Mouse (Mus musculus) erythroblast, embryonic 14.5 days (primary cell): Measurements from ENCODE around the gene Aldh18a1. TPM values are rescaled to one million over a fixed set of nuclear protein-coding genes. Genes with fewer than 3 reads are reported as not detected.
"Not testable (repeated sequence)": the region's sequence is repeated elsewhere in the genome, so short reads cannot be mapped to it uniquely, and the experiment has no call there.

Experiments used
- H3K27me3 ChIP-seq: 2 replicates; pipeline ENCODE4 v1.6.1; 2012; ENCODE audit warnings: inconsistent platforms; ENCODE audit not compliant: control insufficient read depth
- H3K36me3 ChIP-seq: 2 replicates; pipeline ENCODE4 v1.6.1; 2012; ENCODE audit warnings: mild to moderate bottlenecking, inconsistent platforms; ENCODE audit not compliant: control insufficient read depth
- H3K4me1 ChIP-seq: 2 replicates; pipeline ENCODE4 v1.6.1; 2012; ENCODE audit warnings: inconsistent platforms; ENCODE audit not compliant: control insufficient read depth
- H3K4me3 ChIP-seq: replicated peaks from 2 replicates; pipeline ENCODE3; 2012; ENCODE audit warnings: moderate library complexity, mild to moderate bottlenecking, inconsistent platforms
- H3K9me3 ChIP-seq: 2 replicates; pipeline ENCODE4 v1.6.1; 2012; ENCODE audit warnings: low read length, inconsistent platforms, mixed read lengths; ENCODE audit not compliant: control insufficient read depth
- GATA1 ChIP-seq: IDR thresholded peaks from 2 replicates; pipeline ENCODE4 v1.6.1; 2012; ENCODE audit warnings: low read length, inconsistent platforms, mixed read lengths
- TAL1 ChIP-seq: IDR thresholded peaks from 3 replicates; pipeline ENCODE4 v1.6.1; 2012; ENCODE audit warnings: low read length, inconsistent platforms, mixed read lengths
- polyA plus RNA-seq: library from polyadenylated mRNA; stranded (reverse); fragments of >175 nt; gene quantifications from 2 replicates; pipeline ENCODE4 v1.2.3, GENCODE M21; 2012

Gene Aldh18a1
- 0.25 and 0.48 TPM in 2 replicates for polyA plus RNA-seq

DNA sequence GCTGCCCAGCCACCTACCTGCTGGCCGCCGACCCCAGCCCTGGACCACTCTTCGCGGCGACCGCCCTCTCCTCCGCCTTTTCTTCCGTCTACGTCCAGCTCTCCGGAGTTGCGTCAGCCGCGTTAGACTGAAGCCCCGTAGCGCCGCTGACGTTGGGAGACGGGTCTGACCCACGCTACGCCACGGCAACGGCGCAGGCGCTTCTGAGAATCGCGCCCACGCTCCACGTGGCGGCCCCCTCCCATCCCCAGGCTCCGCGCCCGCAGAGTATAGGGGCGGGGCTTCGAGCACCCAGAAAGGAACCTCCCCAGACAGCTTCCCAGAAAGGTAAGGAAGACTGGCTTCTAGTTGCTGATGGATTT, at the start of gene Aldh18a1:
Gene Aldh18a1, minus strand, starts transcription at position 171 of the 362 bp plus-strand sequence.
- Histone ChIP-seq H3K36me3 (peaks cover 25% of the 10 kb centered on the region), H3K9me3 (no peaks in the 10 kb centered on the region)

DNA sequence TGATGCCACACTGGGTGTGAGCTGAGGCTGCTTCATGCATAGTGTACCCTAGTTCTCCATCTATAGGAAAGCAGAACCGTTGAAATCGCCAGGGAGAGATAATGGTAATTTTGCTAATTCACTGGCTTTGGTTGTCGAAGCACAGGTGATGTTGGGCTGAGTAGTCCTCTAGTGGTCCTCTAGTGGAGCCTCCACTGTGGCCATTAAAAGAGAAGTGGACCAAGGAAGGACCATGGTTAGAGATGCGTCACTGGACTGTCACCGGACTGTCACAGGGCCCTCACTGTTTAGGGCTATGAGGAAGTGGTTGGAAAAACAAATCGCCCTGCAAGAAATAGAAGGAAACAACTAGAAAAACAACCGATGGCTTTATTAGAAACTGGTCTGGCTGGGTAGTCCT, 49.3 kb upstream of the Aldh18a1 start:
- H3K36me3 ChIP-seq = no peaks in the 10 kb centered on the region
- no peaks in the 10 kb centered on the region for H3K27me3 ChIP-seq
- H3K4me3 ChIP-seq = no peak overlapping the region
- H3K9me3 ChIP-seq = no peaks in the 10 kb centered on the region
- TF ChIP-seq GATA1 (no peak), TAL1 (no peak)
- peaks cover 10% of the 10 kb centered on the region for H3K4me1 ChIP-seq

More for the DNA sequence above, at the start of gene Aldh18a1:
- TF ChIP-seq GATA1 (no peak), TAL1 (no peak)
- Histone ChIP-seq H3K4me3 (peak within 1 kb of the TSS; percentile 90), H3K4me1 (peaks cover 48% of the 10 kb centered on the region), H3K27me3 (no peaks in the 10 kb centered on the region)

DNA sequence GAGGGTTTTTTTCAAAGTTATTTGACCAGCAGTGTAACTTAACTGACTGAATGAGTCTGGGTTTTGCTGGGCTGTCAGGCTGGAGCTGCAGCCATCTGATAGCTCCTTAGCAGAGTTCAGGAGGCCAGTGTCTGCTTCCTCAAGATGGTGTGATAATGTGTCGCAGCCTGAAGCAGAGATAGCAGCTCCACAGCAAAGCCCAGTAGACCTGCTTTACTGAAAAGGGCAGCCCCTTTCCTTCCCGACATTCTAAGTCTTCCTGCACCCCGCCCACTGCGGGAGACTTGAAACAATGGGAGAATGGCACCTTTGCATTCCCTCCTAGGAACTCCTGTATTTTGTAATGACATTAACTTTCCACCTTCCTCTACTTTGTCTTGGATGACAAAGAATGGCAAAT, 48.8 kb upstream of the Aldh18a1 start:
- TF ChIP-seq GATA1 = no peak
- no peak for TF ChIP-seq TAL1
- no peaks in the 10 kb centered on the region for H3K36me3 ChIP-seq
- no peaks in the 10 kb centered on the region for H3K9me3 ChIP-seq
- no peaks in the 10 kb centered on the region for H3K27me3 ChIP-seq
- H3K4me1 ChIP-seq = peaks cover 10% of the 10 kb centered on the region
- no peak overlapping the region for H3K4me3 ChIP-seq

DNA sequence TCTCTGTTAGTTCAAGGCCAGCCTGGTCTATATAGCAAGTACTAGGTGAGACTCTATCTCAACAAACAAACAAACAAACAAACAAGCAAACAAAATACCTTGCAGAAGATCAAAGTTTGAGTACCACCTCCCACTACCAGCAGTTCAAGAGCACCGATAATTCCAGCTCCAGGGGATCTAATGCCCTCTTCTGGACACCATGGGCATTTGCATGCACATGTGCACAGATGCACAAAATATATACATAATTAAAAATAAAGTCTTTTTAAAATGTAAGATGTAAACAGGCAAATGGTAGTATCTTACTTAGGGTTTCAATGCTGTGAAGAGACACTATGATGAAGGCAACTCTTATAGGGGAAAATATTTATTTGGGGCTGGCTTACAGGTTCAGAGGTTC, 44.9 kb upstream of the Aldh18a1 start:
- H3K36me3 ChIP-seq = no peaks in the 10 kb centered on the region
- H3K4me1 ChIP-seq = peaks cover 10% of the 10 kb centered on the region
- no peak overlapping the region for H3K4me3 ChIP-seq
- H3K9me3 ChIP-seq = no peaks in the 10 kb centered on the region
- TF ChIP-seq GATA1 (no peak), TAL1 (no peak)
- H3K27me3 ChIP-seq = no peaks in the 10 kb centered on the region; the same call in 1 of the 2 replicates

DNA sequence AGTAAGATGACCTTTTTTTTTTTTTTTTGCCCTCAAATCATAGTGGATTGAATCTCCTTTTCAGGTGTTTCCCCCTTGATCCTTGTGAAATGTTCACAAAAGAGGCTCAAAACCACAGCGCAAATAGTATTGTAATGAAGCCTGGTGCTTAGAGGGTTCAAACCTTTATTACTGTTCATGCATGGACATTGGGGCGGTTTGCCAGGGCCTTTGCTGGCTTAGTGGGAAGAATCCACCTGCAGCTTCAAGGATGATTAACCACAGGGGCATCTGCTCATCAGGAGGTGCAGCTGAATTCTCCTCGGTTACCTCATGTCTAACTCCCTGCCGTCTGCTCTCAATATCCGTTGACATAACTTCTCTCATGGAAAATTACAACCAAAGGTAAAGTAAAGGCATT, 44.4 kb upstream of the Aldh18a1 start:
- H3K9me3 ChIP-seq = no peaks in the 10 kb centered on the region
- H3K36me3 ChIP-seq = no peaks in the 10 kb centered on the region
- H3K27me3 ChIP-seq = no peaks in the 10 kb centered on the region; the same call in 1 of the 2 replicates
- TF ChIP-seq GATA1 (no peak), TAL1 (no peak)
- H3K4me3 ChIP-seq = no peak overlapping the region
- H3K4me1 ChIP-seq = peaks cover 10% of the 10 kb centered on the region

DNA sequence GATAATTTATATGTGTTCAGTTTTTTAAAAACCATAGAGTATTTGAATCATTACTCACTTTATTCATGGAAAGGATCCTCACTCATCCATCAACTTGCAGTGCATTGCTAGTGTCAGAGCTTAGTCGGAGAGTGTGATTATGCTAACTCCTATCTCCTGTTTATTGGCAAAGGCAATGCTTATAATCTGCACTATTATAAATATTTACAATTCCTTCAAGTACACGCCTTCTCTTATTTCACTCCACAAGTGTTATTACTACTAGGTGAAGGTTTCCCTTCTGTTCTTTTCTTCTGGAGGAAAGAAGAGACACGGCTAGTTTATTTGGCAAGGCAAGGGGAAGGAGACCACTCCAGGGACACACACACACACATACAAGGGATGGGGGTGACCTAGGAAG, 43.9 kb upstream of the Aldh18a1 start:
- H3K36me3 ChIP-seq = no peaks in the 10 kb centered on the region
- H3K4me1 ChIP-seq = peaks cover 6% of the 10 kb centered on the region
- H3K27me3 ChIP-seq = no peaks in the 10 kb centered on the region; the same call in 1 of the 2 replicates
- H3K4me3 ChIP-seq = no peak overlapping the region
- TF ChIP-seq TAL1 = no peak
- no peak for TF ChIP-seq GATA1
- no peaks in the 10 kb centered on the region for H3K9me3 ChIP-seq

DNA sequence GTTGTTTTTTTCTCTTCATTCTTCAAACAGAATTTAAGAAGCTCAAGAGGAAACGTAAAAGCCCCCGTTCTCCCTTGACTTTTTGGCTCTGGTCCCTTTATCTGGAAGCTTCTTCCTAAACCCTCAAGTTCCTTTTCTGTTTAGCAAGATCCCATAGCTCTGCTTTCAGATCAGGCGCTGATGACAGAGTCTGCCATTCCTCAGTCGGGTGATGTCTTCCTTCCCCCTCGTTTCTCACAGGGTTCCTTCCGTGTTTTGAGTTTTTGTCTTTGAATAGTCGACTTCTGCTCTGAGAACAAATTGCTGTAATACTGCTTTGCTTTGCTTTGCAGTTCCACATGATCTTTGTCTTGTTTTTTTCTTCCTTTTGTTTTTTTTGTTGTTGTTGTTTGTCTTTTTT, 42.3 kb upstream of the Aldh18a1 start:
- TF ChIP-seq TAL1 (no peak), GATA1 (no peak)
- H3K27me3 ChIP-seq = no peaks in the 10 kb centered on the region; the same call in 1 of the 2 replicates
- H3K4me1 ChIP-seq = no peaks in the 10 kb centered on the region
- H3K9me3 ChIP-seq = no peaks in the 10 kb centered on the region
- H3K36me3 ChIP-seq = no peaks in the 10 kb centered on the region
- no peak overlapping the region for H3K4me3 ChIP-seq

DNA sequence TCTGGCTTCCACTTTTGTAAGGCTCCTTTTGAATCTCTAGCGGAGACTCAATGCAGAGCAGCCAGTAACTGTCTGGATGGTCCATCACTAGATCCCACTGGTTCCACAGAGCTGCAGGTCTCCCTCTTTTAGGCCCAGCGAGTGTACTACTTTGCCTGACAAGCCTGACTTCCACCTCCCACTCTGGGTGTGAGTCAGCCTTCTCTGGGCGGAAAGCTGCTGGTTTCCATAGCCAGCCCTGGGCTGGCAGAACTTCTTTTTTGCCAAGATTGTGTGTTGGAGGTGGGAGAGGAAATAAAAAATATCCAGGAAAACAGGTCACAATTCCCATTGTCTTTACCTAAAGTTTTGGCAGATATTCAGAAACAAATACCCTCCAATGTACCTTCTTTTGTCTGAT, 41.8 kb upstream of the Aldh18a1 start:
- H3K36me3 ChIP-seq = no peaks in the 10 kb centered on the region
- H3K4me1 ChIP-seq = no peaks in the 10 kb centered on the region
- H3K9me3 ChIP-seq = no peaks in the 10 kb centered on the region
- no peaks in the 10 kb centered on the region; the same call in 1 of the 2 replicates for H3K27me3 ChIP-seq
- H3K4me3 ChIP-seq = no peak overlapping the region
- TF ChIP-seq TAL1 (no peak), GATA1 (no peak)

DNA sequence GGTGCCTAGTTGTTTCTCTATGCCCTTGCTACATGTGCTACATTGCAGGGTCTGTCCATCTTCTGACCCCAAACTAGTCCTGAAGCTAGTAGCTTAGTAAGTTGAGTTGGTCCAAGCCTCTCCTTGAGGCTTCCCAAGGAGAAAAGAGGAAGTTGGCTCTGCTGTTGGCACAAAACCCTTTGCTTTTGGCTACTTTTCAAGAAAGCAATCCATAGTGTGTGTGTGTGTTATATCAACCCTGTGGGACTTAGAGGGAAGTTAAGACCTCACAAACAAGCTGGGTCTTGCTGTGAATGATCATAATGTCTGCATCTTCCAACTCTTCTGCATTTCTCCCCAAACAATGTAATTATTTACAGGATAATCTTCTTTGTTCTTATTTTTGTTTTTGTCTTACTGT, 40.7 kb upstream of the Aldh18a1 start:
- TF ChIP-seq TAL1 (no peak), GATA1 (no peak)
- no peaks in the 10 kb centered on the region for H3K9me3 ChIP-seq
- no peaks in the 10 kb centered on the region for H3K4me1 ChIP-seq
- H3K36me3 ChIP-seq = no peaks in the 10 kb centered on the region
- no peaks in the 10 kb centered on the region; the same call in 1 of the 2 replicates for H3K27me3 ChIP-seq
- H3K4me3 ChIP-seq = no peak overlapping the region

DNA sequence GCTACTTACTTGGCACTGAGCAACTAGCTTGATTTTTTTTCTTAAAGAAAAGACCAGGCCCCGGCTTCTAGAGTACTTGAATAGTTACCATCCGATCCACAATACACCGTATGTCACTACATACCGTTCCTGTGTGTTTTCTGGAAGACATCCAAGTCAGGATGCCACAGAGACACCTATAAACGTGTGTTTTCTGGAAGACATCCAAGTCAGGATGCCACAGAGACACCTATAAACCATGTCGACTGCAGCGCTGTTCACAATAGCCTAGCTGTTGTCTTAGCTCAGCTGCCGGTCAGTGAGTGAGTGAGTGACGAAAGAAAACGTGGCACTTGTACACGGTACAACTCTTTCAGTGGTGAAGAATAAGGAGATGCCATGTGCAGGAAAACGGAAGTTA, 37.7 kb upstream of the Aldh18a1 start:
- Histone ChIP-seq H3K36me3 (no peaks in the 10 kb centered on the region), H3K27me3 (no peaks in the 10 kb centered on the region; the same call in 1 of the 2 replicates), H3K4me1 (no peaks in the 10 kb centered on the region), H3K4me3 (no peak overlapping the region), H3K9me3 (no peaks in the 10 kb centered on the region)
- TF ChIP-seq GATA1 = no peak
- TF ChIP-seq TAL1 = no peak

DNA sequence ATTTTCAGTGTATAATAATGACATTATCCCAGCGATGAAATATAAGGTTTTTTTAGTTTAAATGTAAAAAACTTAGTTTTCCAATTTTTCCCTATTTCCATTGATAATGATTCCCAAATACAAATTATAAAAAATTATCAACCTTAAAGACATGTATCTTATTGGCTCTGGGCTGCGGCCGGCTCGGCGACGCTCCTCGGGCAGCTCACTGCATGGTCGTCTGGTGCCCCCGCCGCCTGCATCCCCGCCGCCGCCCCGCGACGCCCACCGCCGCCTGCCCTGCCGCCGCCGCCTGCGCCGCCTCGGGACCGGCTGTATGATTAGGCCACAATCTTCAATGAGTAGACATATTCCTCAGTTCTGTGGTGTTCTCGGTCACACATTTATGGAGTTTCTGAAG, 33.4 kb upstream of the Aldh18a1 start:
- H3K36me3 ChIP-seq, H3K4me1 ChIP-seq, H3K4me3 ChIP-seq, H3K27me3 ChIP-seq, H3K9me3 ChIP-seq: not testable (repeated sequence)
